Mouse (Mus musculus): ENCODE results near the gene Iscu. TPM values are rescaled to one million over a fixed set of nuclear protein-coding genes. Genes with fewer than 3 reads are reported as not detected.
"Not testable (repeated sequence)": the region's sequence is repeated elsewhere in the genome, so short reads cannot be mapped to it uniquely, and the experiment has no call there.

Iscu gene
- polyA plus RNA-seq, 1 experiment from 2014 or later = 99.6 TPM

DNA sequence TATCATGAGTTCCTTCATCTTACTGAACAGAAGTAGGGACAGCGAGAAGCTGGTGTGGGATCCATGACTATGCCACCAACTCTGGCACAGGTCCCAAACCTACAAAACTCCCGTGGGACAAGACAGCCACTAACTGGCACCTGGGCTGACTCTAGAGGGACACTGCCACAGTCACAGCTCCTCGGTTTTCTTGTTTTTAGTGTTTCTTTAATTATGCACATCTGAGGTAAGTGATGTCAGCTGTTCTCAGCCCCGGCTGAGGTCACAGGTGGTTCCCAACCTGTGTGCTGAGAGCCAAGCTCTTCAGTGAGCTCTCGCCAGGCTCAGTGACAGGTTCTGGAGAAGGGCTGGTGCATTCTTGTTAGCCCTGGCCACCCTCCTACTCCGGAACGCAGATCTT lies 8.1 kb upstream of the Iscu start:
- peaks cover 87% of the 10 kb centered on the region for H3K36me3 ChIP-seq
- no peak overlapping the region for H3K27ac ChIP-seq (replicated peaks)
- WGBS = 89% methylated on average over 7 of the region's 7 CpGs
- H3K4me2 ChIP-seq = no peak overlapping the region
- H3K4me1 ChIP-seq = peaks cover 18% of the 10 kb centered on the region; the same call in 1 of the 2 replicates
- H3K9me3 ChIP-seq = no peaks in the 10 kb centered on the region
- no peaks in the 10 kb centered on the region for H3K27me3 ChIP-seq (replicated peaks)
- H3K4me3 ChIP-seq = no peak overlapping the region
- no peak overlapping the region for H3K9ac ChIP-seq
- ATAC-seq (ENCODE audit: extremely low read depth, insufficient number of reproducible peaks, low FRiP score, low TSS enrichment) = no peak

DNA sequence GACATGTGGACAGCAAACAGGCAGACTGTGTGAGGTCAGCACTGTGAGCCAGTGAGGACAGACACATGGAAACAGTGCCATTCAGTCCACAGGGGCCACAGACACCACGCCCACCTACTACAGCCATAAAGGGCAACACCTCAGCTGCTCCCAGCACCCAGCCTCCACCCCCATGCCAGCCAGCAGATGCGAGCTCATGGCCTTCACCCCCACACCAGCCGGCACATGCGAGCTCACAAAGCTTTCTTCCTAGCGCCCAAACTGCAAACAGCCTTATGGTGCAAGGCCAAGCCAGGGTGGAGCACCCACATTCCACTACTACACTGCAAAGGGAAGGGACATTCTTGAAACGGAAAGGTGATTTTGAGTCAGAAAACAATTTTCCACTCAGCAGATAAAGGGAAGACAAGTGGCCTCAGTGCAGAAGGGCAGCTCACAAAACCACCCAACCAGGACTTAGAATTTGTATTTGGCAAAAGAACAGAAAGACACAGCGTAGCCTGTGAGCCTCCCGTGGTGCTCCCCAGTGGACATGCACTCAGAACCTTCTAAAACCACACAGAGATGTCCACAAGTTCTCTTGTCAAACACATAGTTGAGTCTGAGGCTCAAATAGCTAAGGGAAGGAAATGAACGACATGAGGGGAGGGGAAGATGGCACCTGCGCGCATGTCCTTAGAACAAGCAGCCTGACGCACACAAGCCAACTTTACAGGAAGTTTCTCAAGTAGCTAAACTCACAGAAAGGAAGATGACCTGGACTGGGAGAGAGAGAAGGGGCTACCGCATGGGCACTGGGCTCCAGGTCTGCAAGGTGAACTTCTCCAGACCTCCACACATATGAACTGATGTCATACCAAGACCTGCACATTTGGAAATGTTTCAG lies 6.7 kb upstream of the Iscu start:
- H3K9me3 ChIP-seq = no peaks in the 10 kb centered on the region
- H3K4me3 ChIP-seq = no peak overlapping the region
- H3K36me3 ChIP-seq = peaks cover 72% of the 10 kb centered on the region
- H3K27ac ChIP-seq (replicated peaks) = no peak overlapping the region
- no peak overlapping the region for H3K4me2 ChIP-seq
- ATAC-seq (ENCODE audit: extremely low read depth, insufficient number of reproducible peaks, low FRiP score, low TSS enrichment) = no peak
- H3K4me1 ChIP-seq = peaks cover 32% of the 10 kb centered on the region
- no peak overlapping the region for H3K9ac ChIP-seq
- WGBS = 82% methylated on average over 13 of the region's 13 CpGs
- H3K27me3 ChIP-seq (replicated peaks) = no peaks in the 10 kb centered on the region

DNA sequence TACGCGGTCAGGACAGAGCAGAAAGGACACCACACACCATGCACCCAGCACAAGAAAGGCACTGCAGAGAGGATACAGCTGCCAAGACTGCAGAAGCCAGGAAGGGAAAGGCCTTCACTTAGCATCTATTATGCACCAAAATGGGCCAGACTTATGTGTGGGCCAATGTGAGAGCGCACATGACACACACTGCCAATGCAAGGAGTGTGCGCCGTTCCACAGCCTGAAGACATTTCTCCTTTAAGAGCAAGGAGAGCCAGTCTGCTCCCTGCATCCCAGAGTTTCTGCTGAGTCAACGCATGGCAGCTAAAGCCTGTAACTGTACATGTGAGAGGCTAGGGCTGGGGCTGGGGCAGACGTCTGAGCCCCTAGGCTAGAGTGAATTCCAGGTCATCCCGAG lies 3.7 kb upstream of the Iscu start:
- H3K4me3 ChIP-seq = no peak overlapping the region
- no peak for ATAC-seq (ENCODE audit: extremely low read depth, insufficient number of reproducible peaks, low FRiP score, low TSS enrichment)
- WGBS = 83% methylated on average over 8 of the region's 8 CpGs

DNA sequence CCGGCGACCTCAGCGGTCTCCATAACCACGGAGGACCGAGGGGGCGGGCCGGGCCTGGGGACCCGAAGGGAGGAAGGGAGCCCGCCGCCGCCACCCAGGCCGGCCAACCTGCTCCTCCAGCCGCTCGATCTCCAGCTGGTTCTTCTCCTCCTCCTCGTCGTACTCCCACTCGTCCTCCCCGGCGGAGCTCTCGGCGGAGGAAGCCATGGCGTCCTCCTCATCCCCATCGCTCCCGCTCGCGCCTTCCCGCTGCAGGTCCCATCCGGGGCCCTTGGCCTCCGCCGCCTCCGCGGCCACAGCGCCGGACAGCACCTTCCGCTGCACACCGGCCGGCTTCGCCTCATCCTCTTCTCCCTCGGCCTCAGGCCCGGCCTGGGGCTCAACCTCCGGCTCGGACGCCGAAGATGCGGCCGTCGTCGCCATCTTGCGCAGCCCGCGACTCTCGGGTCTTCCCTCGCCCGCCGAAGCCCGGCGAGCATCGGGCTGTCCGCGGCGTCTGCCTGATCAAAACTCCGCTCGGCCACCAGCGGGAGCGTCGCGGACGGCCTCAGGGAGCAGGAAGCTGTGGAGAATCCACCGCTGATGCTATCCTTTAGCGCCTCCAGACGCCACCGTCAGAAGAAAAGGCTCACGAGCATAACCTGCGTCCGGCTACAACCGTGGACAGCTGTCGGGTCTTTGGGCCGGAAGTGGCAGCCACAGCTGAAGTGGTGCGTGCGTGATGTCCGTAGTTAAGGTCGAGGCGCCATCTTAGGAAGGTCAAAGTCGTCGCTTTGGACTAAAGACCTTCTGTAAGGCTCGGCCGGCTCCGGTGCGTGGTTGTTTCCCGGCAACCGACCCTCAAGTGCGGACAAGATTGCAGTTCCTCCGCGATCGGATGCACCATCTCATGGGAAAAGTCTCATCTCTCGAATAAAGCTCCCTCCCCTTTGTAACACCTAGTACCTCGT lies 1.1 kb upstream of the Iscu start:
- under 1% methylated on average over 94 of the region's 97 CpGs for WGBS
- H3K4me1 ChIP-seq = peaks cover 32% of the 10 kb centered on the region
- peaks cover 53% of the 10 kb centered on the region for H3K36me3 ChIP-seq
- ATAC-seq (ENCODE audit: extremely low read depth, insufficient number of reproducible peaks, low FRiP score, low TSS enrichment) = peak; percentile 71
- H3K4me3 ChIP-seq = peak overlapping the region; percentile 100
- peak overlapping the region; percentile 99 for H3K4me2 ChIP-seq
- H3K9me3 ChIP-seq = no peaks in the 10 kb centered on the region
- H3K27ac ChIP-seq (replicated peaks) = peak overlapping the region; percentile 94
- H3K9ac ChIP-seq = peak overlapping the region; percentile 94
- H3K27me3 ChIP-seq (replicated peaks) = no peaks in the 10 kb centered on the region

More for the DNA sequence above, 3.7 kb upstream of the Iscu start:
- no peak overlapping the region for H3K27ac ChIP-seq (replicated peaks)
- peaks cover 39% of the 10 kb centered on the region for H3K4me1 ChIP-seq
- no peaks in the 10 kb centered on the region for H3K9me3 ChIP-seq
- H3K4me2 ChIP-seq = no peak overlapping the region
- no peaks in the 10 kb centered on the region for H3K27me3 ChIP-seq (replicated peaks)
- H3K9ac ChIP-seq = no peak overlapping the region
- H3K36me3 ChIP-seq = peaks cover 43% of the 10 kb centered on the region

DNA sequence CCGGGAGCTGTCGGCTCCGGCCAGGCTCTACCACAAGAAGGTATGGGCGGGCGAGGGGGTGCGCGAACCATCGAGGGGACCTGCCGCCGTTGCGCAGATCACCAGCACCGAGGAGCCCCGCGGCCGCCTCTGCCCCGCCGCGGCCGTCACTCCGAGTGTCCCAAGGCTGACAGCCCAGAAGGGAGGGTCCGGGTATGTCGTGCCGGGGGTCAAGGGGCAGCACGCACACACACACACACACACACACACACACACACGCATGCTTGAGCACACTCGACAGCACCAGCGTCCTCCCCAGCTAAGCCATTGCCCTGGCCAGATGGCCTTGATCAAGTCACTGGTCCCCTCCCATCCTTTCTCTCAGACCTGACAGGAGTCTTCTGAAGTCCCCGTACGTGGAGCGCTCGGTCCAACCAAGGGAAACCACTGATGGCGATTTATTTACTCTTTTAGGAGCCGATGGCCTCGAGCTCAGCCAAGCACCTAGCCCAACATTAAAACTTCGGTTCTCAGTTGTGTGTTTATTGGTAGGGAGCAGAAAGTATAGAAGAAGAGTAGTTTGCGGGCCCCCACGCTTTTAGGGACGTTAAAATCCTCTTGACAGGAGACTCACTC lies 464 bp downstream of the Iscu start:
- no peaks in the 10 kb centered on the region for H3K27me3 ChIP-seq (replicated peaks)
- peak overlapping the region; percentile 94 for H3K27ac ChIP-seq (replicated peaks)
- peak overlapping the region; percentile 99 for H3K4me2 ChIP-seq
- peak overlapping the region; percentile 88 for H3K9ac ChIP-seq
- peaks cover 51% of the 10 kb centered on the region for H3K36me3 ChIP-seq
- 2% methylated on average over 37 of the region's 38 CpGs for WGBS
- H3K4me1 ChIP-seq = peaks cover 29% of the 10 kb centered on the region
- peak overlapping the region; percentile 100 for H3K4me3 ChIP-seq
- no peaks in the 10 kb centered on the region for H3K9me3 ChIP-seq
- 0 out of 2 replicates have a peak, but pooled peaks have one; percentile 1 for ATAC-seq (ENCODE audit: extremely low read depth, insufficient number of reproducible peaks, low FRiP score, low TSS enrichment)

DNA sequence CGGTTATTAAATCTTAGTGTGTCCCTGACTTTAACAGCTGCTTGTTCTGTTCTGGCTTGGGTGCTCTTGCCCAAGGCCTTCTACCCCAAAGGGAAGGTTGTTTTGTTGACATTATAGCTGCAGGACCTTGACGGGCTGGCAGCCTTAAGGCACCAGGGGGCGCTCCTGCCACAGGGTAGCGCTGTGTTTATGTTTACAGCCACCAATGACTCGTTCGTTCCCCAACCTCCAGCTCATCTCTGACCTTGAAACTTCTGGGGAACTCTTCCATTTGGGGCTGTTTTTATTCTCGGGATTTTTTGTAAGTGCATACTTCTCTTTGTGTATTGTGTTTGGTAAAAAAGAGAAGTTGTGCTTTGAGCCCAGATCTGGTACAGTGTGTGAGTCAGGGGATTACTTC lies 1.1 kb downstream of the Iscu start:
- no peak for ATAC-seq (ENCODE audit: extremely low read depth, insufficient number of reproducible peaks, low FRiP score, low TSS enrichment)
- under 1% methylated on average over 7 of the region's 7 CpGs for WGBS
- H3K36me3 ChIP-seq = peaks cover 51% of the 10 kb centered on the region

DNA sequence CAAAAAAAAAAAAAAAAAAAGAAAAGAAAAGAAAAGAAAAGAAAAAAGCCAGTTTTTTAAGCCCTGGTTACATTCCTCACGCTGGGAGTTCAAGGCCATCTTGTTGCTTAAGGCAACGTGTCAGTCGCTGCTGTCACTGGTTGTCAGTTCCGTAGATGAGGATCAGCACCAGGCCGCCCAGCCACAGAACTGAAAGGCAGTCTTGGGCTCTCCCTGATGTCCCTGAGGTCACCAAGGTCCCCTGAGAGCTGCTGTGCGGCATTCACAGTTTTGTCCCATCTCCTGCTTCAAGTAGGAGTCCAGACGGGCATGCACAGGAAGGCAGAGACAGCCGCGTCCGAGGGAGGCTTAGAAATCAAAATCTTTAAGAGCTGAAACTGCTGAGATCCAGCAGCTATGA lies 3.0 kb downstream of the Iscu start:
- peaks cover 46% of the 10 kb centered on the region for H3K36me3 ChIP-seq
- peaks cover 12% of the 10 kb centered on the region for H3K4me1 ChIP-seq
- no peak overlapping the region for H3K27ac ChIP-seq (replicated peaks)
- no peaks in the 10 kb centered on the region for H3K27me3 ChIP-seq (replicated peaks)
- H3K9me3 ChIP-seq = no peaks in the 10 kb centered on the region
- no peak overlapping the region for H3K4me2 ChIP-seq
- no peak overlapping the region for H3K9ac ChIP-seq
- no peak overlapping the region for H3K4me3 ChIP-seq
- WGBS = 87% methylated on average over 10 of the region's 10 CpGs
- ATAC-seq (ENCODE audit: extremely low read depth, insufficient number of reproducible peaks, low FRiP score, low TSS enrichment) = no peak

More for the DNA sequence above, 1.1 kb downstream of the Iscu start:
- Histone ChIP-seq H3K4me3 (peak overlapping the region; percentile 100), H3K27ac (replicated peaks) (peak overlapping the region; percentile 94), H3K27me3 (replicated peaks) (no peaks in the 10 kb centered on the region), H3K4me2 (peak overlapping the region; percentile 99), H3K4me1 (peaks cover 29% of the 10 kb centered on the region), H3K9ac (peak overlapping the region; percentile 88), H3K9me3 (no peaks in the 10 kb centered on the region)

DNA sequence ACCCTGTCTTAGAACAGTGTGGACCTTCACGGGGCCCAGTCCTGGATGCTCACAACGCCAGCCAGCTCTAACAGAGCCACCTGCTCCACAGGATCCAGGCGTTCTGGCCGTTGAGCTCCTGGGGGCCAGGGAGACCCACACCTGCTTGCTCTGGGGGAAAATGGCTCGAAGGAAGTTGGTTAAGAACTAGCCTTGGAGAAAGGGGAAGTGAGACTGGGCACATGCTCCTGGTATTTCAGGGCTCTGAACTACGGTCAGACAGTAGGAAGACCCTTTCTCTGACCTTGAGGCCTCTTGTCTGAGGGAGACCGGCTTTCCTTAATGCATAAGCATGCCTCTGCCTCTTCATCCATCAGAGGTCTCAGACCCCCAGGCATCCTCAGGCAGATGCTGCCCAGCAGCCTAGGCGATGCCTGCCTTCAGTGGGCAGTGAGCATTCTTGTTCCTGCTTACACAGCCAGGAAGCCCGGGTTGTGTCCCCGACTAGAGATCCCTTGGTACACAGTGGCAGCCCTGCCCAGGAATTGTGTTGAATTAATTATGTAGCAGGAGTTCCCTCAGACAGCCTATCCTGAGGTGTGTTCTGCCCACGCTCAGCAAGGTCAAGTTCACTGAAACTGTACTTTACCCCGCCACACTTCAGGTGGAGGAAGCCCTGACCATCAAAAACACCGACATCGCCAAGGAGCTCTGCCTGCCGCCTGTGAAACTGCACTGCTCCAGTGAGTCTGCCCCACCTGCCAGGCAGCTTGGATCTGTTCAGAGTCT lies 3.8 kb downstream of the Iscu start:
- Histone ChIP-seq H3K9ac (no peak overlapping the region), H3K27me3 (replicated peaks) (no peaks in the 10 kb centered on the region), H3K27ac (replicated peaks) (no peak overlapping the region), H3K36me3 (peaks cover 46% of the 10 kb centered on the region), H3K9me3 (no peaks in the 10 kb centered on the region), H3K4me3 (no peak overlapping the region), H3K4me2 (no peak overlapping the region), H3K4me1 (peaks cover 9% of the 10 kb centered on the region)
- ATAC-seq (ENCODE audit: extremely low read depth, insufficient number of reproducible peaks, low FRiP score, low TSS enrichment) = no peak
- WGBS = 90% methylated on average over 15 of the region's 15 CpGs

DNA sequence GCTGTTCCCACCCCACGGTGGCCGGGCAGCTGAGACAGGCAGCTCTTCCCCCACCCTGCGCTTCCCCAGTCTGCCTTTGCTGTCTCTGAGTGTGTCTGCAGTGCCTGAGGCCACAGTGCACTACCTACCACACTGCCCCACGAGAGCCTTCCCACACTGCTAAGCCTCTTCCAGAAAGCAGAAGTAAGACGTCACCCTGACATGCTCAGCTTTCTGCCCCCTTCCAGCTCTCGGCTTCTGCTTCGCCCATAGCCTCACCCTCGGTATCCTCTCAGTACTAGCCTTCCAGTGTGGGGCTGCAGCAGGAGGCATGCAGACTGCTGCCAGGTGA lies 4.3 kb downstream of the Iscu start:
- no peak overlapping the region for H3K4me3 ChIP-seq
- no peak overlapping the region for H3K27ac ChIP-seq (replicated peaks)
- H3K9me3 ChIP-seq = no peaks in the 10 kb centered on the region
- H3K4me2 ChIP-seq = no peak overlapping the region
- WGBS = 89% methylated on average over 8 of the region's 8 CpGs
- peaks cover 9% of the 10 kb centered on the region for H3K4me1 ChIP-seq
- no peaks in the 10 kb centered on the region for H3K27me3 ChIP-seq (replicated peaks)
- peaks cover 46% of the 10 kb centered on the region for H3K36me3 ChIP-seq
- no peak overlapping the region for H3K9ac ChIP-seq
- no peak for ATAC-seq (ENCODE audit: extremely low read depth, insufficient number of reproducible peaks, low FRiP score, low TSS enrichment)

DNA sequence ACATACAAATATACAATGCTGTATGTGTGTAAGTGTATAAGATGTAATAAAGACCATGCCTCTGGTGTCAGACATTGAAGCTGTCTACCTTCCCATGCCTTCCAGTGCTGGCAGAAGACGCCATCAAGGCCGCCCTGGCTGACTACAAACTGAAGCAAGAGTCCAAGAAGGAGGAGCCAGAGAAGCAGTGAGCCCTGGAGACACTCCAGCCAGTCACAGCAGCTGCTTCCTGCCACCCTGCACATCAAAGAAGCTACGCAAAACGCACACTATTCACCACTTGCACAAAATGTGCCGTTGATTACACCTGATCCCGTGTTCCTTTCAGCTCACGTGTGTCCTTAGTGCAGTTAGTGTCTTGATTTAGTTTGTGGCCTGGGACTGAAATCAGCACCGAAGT lies 5.2 kb downstream of the Iscu start:
- not testable (repeated sequence) for H3K4me3 ChIP-seq; H3K9ac ChIP-seq; H3K9me3 ChIP-seq; H3K4me2 ChIP-seq; ATAC-seq (ENCODE audit: extremely low read depth, insufficient number of reproducible peaks, low FRiP score, low TSS enrichment); H3K27me3 ChIP-seq (replicated peaks); H3K27ac ChIP-seq (replicated peaks)
- H3K36me3 ChIP-seq = peaks cover 46% of the 10 kb centered on the region
- WGBS = 80% methylated on average over 8 of the region's 8 CpGs
- peaks cover 13% of the 10 kb centered on the region for H3K4me1 ChIP-seq
